Mouse (Mus musculus) C2C12 (cell line): ENCODE data around the gene Vmn2r37. TPM values are rescaled to one million over a fixed set of nuclear protein-coding genes. Genes with fewer than 3 reads are reported as not detected.
"Not testable (repeated sequence)": the region's sequence is repeated elsewhere in the genome, so short reads cannot be mapped to it uniquely, and the experiment has no call there.

Experiments used
- H3K27me3 ChIP-seq: one replicate; pipeline ENCODE4 v1.6.1; 2011; ENCODE audit not compliant: control insufficient read depth, insufficient read depth, insufficient read length
- H3K36me3 ChIP-seq: one replicate; pipeline ENCODE4 v1.6.1; 2011; ENCODE audit not compliant: control insufficient read depth, insufficient read depth
- H3K4me3 ChIP-seq: one replicate; pipeline ENCODE4 v1.5.1; 2011; ENCODE audit warnings: mild to moderate bottlenecking, control low read depth; ENCODE audit not compliant: poor library complexity, insufficient read depth, severe bottlenecking
- H3K79me2 ChIP-seq: one replicate; pipeline ENCODE4 v1.6.1; 2011; ENCODE audit not compliant: control insufficient read depth, insufficient read depth
- H3K79me3 ChIP-seq: one replicate; pipeline ENCODE4 v1.6.1; 2011; ENCODE audit warnings: low read depth, control low read depth
- H3ac ChIP-seq: one replicate; pipeline ENCODE3; 2011; ENCODE audit warnings: low read depth; ENCODE audit not compliant: control insufficient read depth, insufficient read length
- long read RNA-seq, 2 experiments: library from polyadenylated mRNA; unstranded; transcript quantifications; one replicate each; pipeline ENCODE4 v2.0.0; 2019 to 2020
- polyA plus RNA-seq: library from polyadenylated mRNA; unstranded; fragments of >200 nt; fragmentation: generic; extraction: Trizol; gene quantifications from one replicate; pipeline ENCODE4 v1.2.1, GENCODE M21; 2012; ENCODE audit warnings: missing spikeins

The Vmn2r37 gene
- not detected for polyA plus RNA-seq
- long read RNA-seq, experiment 1 = 0 reads
- long read RNA-seq, experiment 2 = 0 reads

DNA sequence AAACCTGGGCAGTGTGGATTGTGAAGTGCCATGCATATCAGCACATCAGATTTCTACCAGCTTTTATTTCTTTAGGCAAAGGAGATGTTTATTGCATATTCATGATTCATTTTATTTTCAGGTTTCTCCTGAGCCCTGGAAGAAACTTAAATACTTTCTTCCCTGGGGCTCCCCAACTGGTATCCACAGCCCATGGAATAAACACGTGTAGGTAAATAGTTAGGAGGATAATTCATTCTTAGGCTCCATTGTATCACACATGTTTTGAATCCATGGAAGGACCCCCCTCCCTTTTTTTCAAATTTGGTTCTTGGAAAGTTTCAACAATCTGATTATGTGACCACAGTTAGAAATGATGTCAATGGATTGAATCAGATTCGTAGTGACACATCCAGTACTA, at the start of gene Vmn2r37:
TSS of gene Vmn2r37 (minus strand) at position 101 of the 400 bp plus-strand sequence.
- H3K27me3 ChIP-seq, H3K36me3 ChIP-seq, H3K79me2 ChIP-seq, H3K4me3 ChIP-seq, H3ac ChIP-seq, H3K79me3 ChIP-seq: not testable (repeated sequence)

Other genes with a start within 250 kb of the Vmn2r37 start
- not detected for gene Vmn2r39, start 192.9 kb downstream of the Vmn2r37 start, polyA plus RNA-seq
- not detected for gene Vmn2r38, start 125.8 kb downstream of the Vmn2r37 start, polyA plus RNA-seq